Mouse (Mus musculus): ENCODE data around the gene Atxn7. TPM values are rescaled to one million over a fixed set of nuclear protein-coding genes. Genes with fewer than 3 reads are reported as not detected.
"Not testable (repeated sequence)": the region's sequence is repeated elsewhere in the genome, so short reads cannot be mapped to it uniquely, and the experiment has no call there.

Gene Atxn7
- polyA plus RNA-seq, 1 experiment from 2014 or later: 2.9 TPM

DNA sequence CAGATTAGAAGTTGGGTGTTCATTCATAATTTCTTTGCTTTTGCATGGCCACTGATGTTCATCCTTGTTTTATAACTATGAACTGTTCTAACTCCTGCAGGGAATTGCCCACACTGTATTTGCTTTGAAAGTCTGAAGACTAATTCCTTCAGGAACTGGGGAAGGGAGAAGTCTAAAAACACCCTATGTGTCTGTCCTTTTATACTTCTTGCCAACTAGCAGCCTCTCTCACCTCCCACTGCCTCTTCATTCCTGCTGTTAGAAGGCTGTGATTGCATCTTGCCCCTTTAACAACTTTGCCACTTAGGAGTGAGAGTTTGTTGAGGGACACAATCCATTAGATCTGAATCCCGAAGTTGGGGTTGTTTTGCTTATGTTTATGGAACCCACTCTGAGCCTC lies 71.6 kb downstream of the Atxn7 start:
- ATAC-seq: no peak
- H3K9ac ChIP-seq (ENCODE audit: low read depth, low read length): no peak overlapping the region
- H3K4me3 ChIP-seq (ENCODE audit: low read depth, low read length): no peak overlapping the region
- no peaks in the 10 kb centered on the region for H3K9me3 ChIP-seq (replicated peaks; ENCODE audit: control insufficient read depth, low read length, poor library complexity, severe bottlenecking)
- H3K4me1 ChIP-seq (ENCODE audit: control insufficient read depth, insufficient read depth, low read length): no peaks in the 10 kb centered on the region
- no peak overlapping the region for H3K4me2 ChIP-seq (ENCODE audit: low read length)
- H3K36me3 ChIP-seq (ENCODE audit: control insufficient read depth, insufficient read depth, low read length): no peaks in the 10 kb centered on the region; the same call in 1 of the 2 replicates
- no peaks in the 10 kb centered on the region for H3K27me3 ChIP-seq (ENCODE audit: control insufficient read depth, insufficient read depth, low read depth, low read length)
- H3K27ac ChIP-seq (ENCODE audit: low read length): no peak overlapping the region
- WGBS: 91% methylated on average over 1 of the region's 1 CpGs

GRCm38 (mm10) chr14:14036352-14036751 lies 75.1 kb downstream of the Atxn7 start:
- Histone ChIP-seq H3K4me2 (ENCODE audit: low read length) (no peak overlapping the region), H3K27ac (ENCODE audit: low read length) (no peak overlapping the region), H3K4me1 (ENCODE audit: control insufficient read depth, insufficient read depth, low read length) (no peaks in the 10 kb centered on the region), H3K9me3 (replicated peaks; ENCODE audit: control insufficient read depth, low read length, poor library complexity, severe bottlenecking) (no peaks in the 10 kb centered on the region), H3K9ac (ENCODE audit: low read depth, low read length) (no peak overlapping the region), H3K4me3 (ENCODE audit: low read depth, low read length) (no peak overlapping the region), H3K27me3 (ENCODE audit: control insufficient read depth, insufficient read depth, low read depth, low read length) (no peaks in the 10 kb centered on the region), H3K36me3 (ENCODE audit: control insufficient read depth, insufficient read depth, low read length) (no peaks in the 10 kb centered on the region; the same call in 1 of the 2 replicates)
- ATAC-seq: no peak
- 68% methylated on average over 2 of the region's 2 CpGs for WGBS

DNA sequence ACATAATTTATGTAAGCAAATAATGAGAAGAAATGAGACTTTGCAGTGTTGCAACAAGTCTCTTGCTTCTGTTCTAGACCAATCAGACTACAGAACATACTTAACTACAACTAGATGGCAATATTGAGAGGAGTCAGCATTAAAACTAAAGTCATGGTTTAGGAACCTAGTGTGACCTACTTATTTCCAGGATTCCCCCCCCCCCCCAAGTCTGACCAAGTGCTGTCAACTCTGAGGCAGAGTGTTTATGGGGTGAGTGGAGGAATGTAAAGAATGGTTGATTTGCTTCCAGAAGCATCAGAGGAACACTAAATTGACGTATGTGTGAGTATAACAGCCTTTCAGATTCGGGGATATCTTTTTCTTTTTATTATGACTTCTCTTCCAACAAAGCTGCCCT lies 77.0 kb downstream of the Atxn7 start:
- 89% methylated on average over 2 of the region's 2 CpGs for WGBS
- H3K27ac ChIP-seq (ENCODE audit: low read length): no peak overlapping the region
- H3K36me3 ChIP-seq (ENCODE audit: control insufficient read depth, insufficient read depth, low read length): no peaks in the 10 kb centered on the region
- no peaks in the 10 kb centered on the region for H3K9me3 ChIP-seq (replicated peaks; ENCODE audit: control insufficient read depth, low read length, poor library complexity, severe bottlenecking)
- no peak overlapping the region for H3K4me3 ChIP-seq (ENCODE audit: low read depth, low read length)
- H3K27me3 ChIP-seq (ENCODE audit: control insufficient read depth, insufficient read depth, low read depth, low read length): no peaks in the 10 kb centered on the region
- no peak overlapping the region for H3K9ac ChIP-seq (ENCODE audit: low read depth, low read length)
- no peak for ATAC-seq
- no peak overlapping the region for H3K4me2 ChIP-seq (ENCODE audit: low read length)
- H3K4me1 ChIP-seq (ENCODE audit: control insufficient read depth, insufficient read depth, low read length): no peaks in the 10 kb centered on the region; the same call in 1 of the 2 replicates

DNA sequence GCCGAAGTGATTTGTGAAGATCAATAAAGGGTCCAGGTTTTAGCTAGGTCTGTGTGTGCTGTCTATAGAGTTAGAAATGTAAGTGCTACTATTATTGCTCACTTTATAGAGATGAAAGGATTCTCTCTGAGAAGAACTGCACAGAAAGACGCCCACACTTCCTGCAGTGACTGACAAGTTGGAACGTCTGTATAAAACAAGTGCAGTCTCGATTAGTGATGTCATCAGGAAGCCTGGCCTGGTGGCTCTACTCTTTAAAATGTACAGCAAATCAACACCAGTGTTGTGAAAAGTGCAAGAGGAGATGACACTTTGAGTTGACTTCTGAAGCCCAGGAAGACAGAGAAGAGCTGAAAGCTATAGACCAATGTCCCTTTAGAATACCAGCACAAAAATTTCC lies 81.1 kb downstream of the Atxn7 start:
- no peak for ATAC-seq
- 74% methylated on average over 4 of the region's 4 CpGs for WGBS

GRCm38 (mm10) chr14:14054386-14054785 lies 93.1 kb downstream of the Atxn7 start:
- ATAC-seq: peak; percentile 88
- no peak overlapping the region for H3K27ac ChIP-seq (ENCODE audit: low read length)
- H3K9me3 ChIP-seq (replicated peaks; ENCODE audit: control insufficient read depth, low read length, poor library complexity, severe bottlenecking): no peaks in the 10 kb centered on the region
- H3K36me3 ChIP-seq (ENCODE audit: control insufficient read depth, insufficient read depth, low read length): no peaks in the 10 kb centered on the region
- no peaks in the 10 kb centered on the region for H3K27me3 ChIP-seq (ENCODE audit: control insufficient read depth, insufficient read depth, low read depth, low read length)
- no peaks in the 10 kb centered on the region for H3K4me1 ChIP-seq (ENCODE audit: control insufficient read depth, insufficient read depth, low read length)
- H3K4me2 ChIP-seq (ENCODE audit: low read length): no peak overlapping the region
- WGBS: 90% methylated on average over 2 of the region's 2 CpGs
- H3K4me3 ChIP-seq (ENCODE audit: low read depth, low read length): no peak overlapping the region
- H3K9ac ChIP-seq (ENCODE audit: low read depth, low read length): no peak overlapping the region

More for the DNA sequence above, 81.1 kb downstream of the Atxn7 start:
- Histone ChIP-seq H3K4me1 (ENCODE audit: control insufficient read depth, insufficient read depth, low read length) (no peaks in the 10 kb centered on the region; the same call in 1 of the 2 replicates), H3K36me3 (ENCODE audit: control insufficient read depth, insufficient read depth, low read length) (no peaks in the 10 kb centered on the region), H3K27me3 (ENCODE audit: control insufficient read depth, insufficient read depth, low read depth, low read length) (no peaks in the 10 kb centered on the region), H3K9me3 (replicated peaks; ENCODE audit: control insufficient read depth, low read length, poor library complexity, severe bottlenecking) (no peaks in the 10 kb centered on the region), H3K4me2 (ENCODE audit: low read length) (no peak overlapping the region), H3K27ac (ENCODE audit: low read length) (no peak overlapping the region), H3K9ac (ENCODE audit: low read depth, low read length) (no peak overlapping the region), H3K4me3 (ENCODE audit: low read depth, low read length) (no peak overlapping the region)

DNA sequence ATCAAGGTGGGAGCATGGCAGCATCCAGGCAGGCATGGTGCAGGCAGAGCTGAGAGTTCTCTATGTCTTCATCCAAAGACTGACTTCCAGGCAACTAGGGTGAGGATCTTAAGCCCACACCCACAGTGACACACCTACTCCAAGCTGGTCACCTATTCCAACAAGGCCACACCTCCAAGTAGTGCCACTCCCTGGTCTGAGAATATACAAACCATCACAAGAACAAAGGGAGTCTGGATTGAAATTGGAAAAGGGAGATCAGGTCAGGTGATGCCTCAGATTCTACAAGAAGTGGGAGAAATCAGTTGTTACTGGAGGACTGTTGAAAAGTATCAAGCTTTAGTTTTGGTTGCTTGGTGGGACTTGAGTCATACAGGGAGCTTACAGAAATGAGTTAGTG lies 98.4 kb downstream of the Atxn7 start:
- not testable (repeated sequence) for H3K27me3 ChIP-seq (ENCODE audit: control insufficient read depth, insufficient read depth, low read depth, low read length); H3K4me3 ChIP-seq (ENCODE audit: low read depth, low read length); H3K4me2 ChIP-seq (ENCODE audit: low read length); H3K4me1 ChIP-seq (ENCODE audit: control insufficient read depth, insufficient read depth, low read length); H3K9ac ChIP-seq (ENCODE audit: low read depth, low read length); H3K9me3 ChIP-seq (replicated peaks; ENCODE audit: control insufficient read depth, low read length, poor library complexity, severe bottlenecking); H3K36me3 ChIP-seq (ENCODE audit: control insufficient read depth, insufficient read depth, low read length); ATAC-seq; H3K27ac ChIP-seq (ENCODE audit: low read length)

GRCm38 (mm10) chr14:14062531-14063245 lies 101.4 kb downstream of the Atxn7 start:
- no peak overlapping the region for H3K4me3 ChIP-seq (ENCODE audit: low read depth, low read length)
- no peak overlapping the region for H3K4me2 ChIP-seq (ENCODE audit: low read length)
- no peak for ATAC-seq
- H3K36me3 ChIP-seq (ENCODE audit: control insufficient read depth, insufficient read depth, low read length): no peaks in the 10 kb centered on the region
- no peaks in the 10 kb centered on the region for H3K27me3 ChIP-seq (ENCODE audit: control insufficient read depth, insufficient read depth, low read depth, low read length)
- H3K9me3 ChIP-seq (replicated peaks; ENCODE audit: control insufficient read depth, low read length, poor library complexity, severe bottlenecking): no peaks in the 10 kb centered on the region
- no peak overlapping the region for H3K27ac ChIP-seq (ENCODE audit: low read length)
- H3K9ac ChIP-seq (ENCODE audit: low read depth, low read length): no peak overlapping the region
- peaks cover 11% of the 10 kb centered on the region for H3K4me1 ChIP-seq (ENCODE audit: control insufficient read depth, insufficient read depth, low read length)
- WGBS: 79% methylated on average over 11 of the region's 11 CpGs

- H3K9ac ChIP-seq (ENCODE audit: low read depth, low read length): no peak overlapping the region
Observed at GRCm38 (mm10) chr14:14063382-14063781, 102.1 kb downstream of the Atxn7 start.

GRCm38 (mm10) chr14:14064486-14065141 lies 103.4 kb downstream of the Atxn7 start:
- Histone ChIP-seq H3K4me3 (ENCODE audit: low read depth, low read length) (no peak overlapping the region), H3K9me3 (replicated peaks; ENCODE audit: control insufficient read depth, low read length, poor library complexity, severe bottlenecking) (no peaks in the 10 kb centered on the region), H3K4me2 (ENCODE audit: low read length) (no peak overlapping the region), H3K27me3 (ENCODE audit: control insufficient read depth, insufficient read depth, low read depth, low read length) (no peaks in the 10 kb centered on the region), H3K9ac (ENCODE audit: low read depth, low read length) (no peak overlapping the region), H3K36me3 (ENCODE audit: control insufficient read depth, insufficient read depth, low read length) (no peaks in the 10 kb centered on the region), H3K27ac (ENCODE audit: low read length) (peak overlapping the region; percentile 28; the same call in 1 of the 2 replicates), H3K4me1 (ENCODE audit: control insufficient read depth, insufficient read depth, low read length) (peaks cover 15% of the 10 kb centered on the region)
- 5% methylated on average over 5 of the region's 5 CpGs for WGBS
- no peak for ATAC-seq

More at GRCm38 (mm10) chr14:14063382-14063781, 102.1 kb downstream of the Atxn7 start:
- no peaks in the 10 kb centered on the region for H3K27me3 ChIP-seq (ENCODE audit: control insufficient read depth, insufficient read depth, low read depth, low read length)
- H3K4me1 ChIP-seq (ENCODE audit: control insufficient read depth, insufficient read depth, low read length): peaks cover 15% of the 10 kb centered on the region
- H3K36me3 ChIP-seq (ENCODE audit: control insufficient read depth, insufficient read depth, low read length): no peaks in the 10 kb centered on the region
- H3K27ac ChIP-seq (ENCODE audit: low read length): no peak overlapping the region
- no peaks in the 10 kb centered on the region for H3K9me3 ChIP-seq (replicated peaks; ENCODE audit: control insufficient read depth, low read length, poor library complexity, severe bottlenecking)
- H3K4me3 ChIP-seq (ENCODE audit: low read depth, low read length): no peak overlapping the region
- WGBS: 45% methylated on average over 5 of the region's 5 CpGs
- no peak overlapping the region for H3K4me2 ChIP-seq (ENCODE audit: low read length)
- no peak for ATAC-seq
